Mouse (Mus musculus) cortical plate, adult 2 months (tissue): Measurements from ENCODE around the gene Klhl11.

Experiments
- CTCF ChIP-seq: fragments of 200-500 bp; IDR thresholded peaks from 2 replicates; pipeline ENCODE4 v1.5.1; 2011; ENCODE audit warnings: mild to moderate bottlenecking, control low read depth, low read length; ENCODE audit not compliant: insufficient read depth; ENCODE audit errors: extremely low read depth
- POLR2A ChIP-seq: fragments of 200-500 bp; IDR thresholded peaks from 2 replicates; pipeline ENCODE4 v1.6.1; 2011; ENCODE audit warnings: mild to moderate bottlenecking, low read length, control low read depth; ENCODE audit not compliant: insufficient read depth; ENCODE audit errors: extremely low read depth

DNA sequence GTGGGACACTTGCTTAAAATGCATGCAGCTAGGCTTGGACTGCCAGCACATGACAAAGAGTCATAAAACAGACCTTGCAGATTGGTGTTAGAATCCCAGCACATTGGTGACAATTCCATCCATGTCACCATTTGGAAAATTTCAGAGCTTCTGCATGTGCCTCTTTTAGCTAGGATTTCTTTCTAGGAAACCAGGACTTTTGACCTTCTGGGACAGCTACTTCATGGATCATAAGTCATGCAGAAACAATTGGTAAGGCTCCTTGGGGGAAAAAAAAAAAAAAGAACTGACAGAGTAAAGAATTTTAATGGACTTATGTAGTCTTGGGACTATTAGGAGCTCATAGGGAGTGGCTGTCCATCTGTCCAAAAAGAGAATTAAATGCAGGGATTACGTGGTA, 34.6 kb downstream of the Klhl11 start:
- TF ChIP-seq POLR2A (no peak), CTCF (no peak)
